Mouse (Mus musculus) heart, adult 2 months (tissue): ENCODE results near the gene Glod4.

Experiments used
- CTCF ChIP-seq: fragments of 200-600 bp; IDR thresholded peaks from 2 replicates; pipeline ENCODE4 v1.8.1; 2022; ENCODE audit warnings: antibody characterized with exemption, mild to moderate bottlenecking, moderate library complexity
- EP300 ChIP-seq: fragments of 200-500 bp; IDR thresholded peaks from 2 replicates; pipeline ENCODE4 v1.6.1; 2011; ENCODE audit warnings: low read depth, low read length, control low read depth; ENCODE audit not compliant: insufficient read depth
- POLR2A ChIP-seq: fragments of 200-500 bp; IDR thresholded peaks from 2 replicates; pipeline ENCODE4 v1.6.1; 2011; ENCODE audit warnings: mild to moderate bottlenecking, low read depth, low read length, control low read depth; ENCODE audit not compliant: insufficient read depth

- no peak for TF ChIP-seq CTCF
- no peak for TF ChIP-seq POLR2A
- no peak for TF ChIP-seq EP300
Measured at GRCm38 (mm10) chr11:76253918-76254264, 10.4 kb upstream of the Glod4 start.
